Mouse (Mus musculus) midbrain, postnatal 0 days (tissue): ENCODE measurements around the gene Hmcn2. TPM values are rescaled to one million over a fixed set of nuclear protein-coding genes. Genes with fewer than 3 reads are reported as not detected.
A peak's percentile ranks its signal among the peaks of the same experiment; 100 is the strongest.

Experiments used
- ATAC-seq: fragments of 200-750 bp; cut with Nextera tagmentation; 2 replicates; pipeline ENCODE4 v1.8.0; 2017; ENCODE audit warnings: moderate number of reproducible peaks, mild to moderate bottlenecking, moderate TSS enrichment, moderate library complexity; ENCODE audit not compliant: low FRiP score
- DNase-seq: peaks from one replicate; pipeline ENCODE4 v3.0.0-alpha.2; 2015; ENCODE audit warnings: low spot score
- H3K27ac ChIP-seq: fragments of 300-500 bp; sonication (generic); 2 replicates; pipeline ENCODE4 v1.5.1; 2014; ENCODE audit warnings: low read depth, mild to moderate bottlenecking, low read length, mixed read lengths
- H3K27me3 ChIP-seq: fragments of 300-500 bp; sonication (generic); 2 replicates; pipeline ENCODE4 v1.6.1; 2014; ENCODE audit warnings: low read length, control low read depth, mixed read lengths; ENCODE audit not compliant: insufficient read depth
- H3K36me3 ChIP-seq: fragments of 300-500 bp; sonication (generic); 2 replicates; pipeline ENCODE4 v1.6.1; 2014; ENCODE audit warnings: low read length, control low read depth, mixed read lengths; ENCODE audit not compliant: insufficient read depth
- H3K4me1 ChIP-seq: fragments of 300-500 bp; sonication (generic); 2 replicates; pipeline ENCODE4 v1.6.1; 2014; ENCODE audit warnings: mild to moderate bottlenecking, control low read depth, antibody characterized with exemption, low read length, mixed read lengths; ENCODE audit not compliant: insufficient read depth
- H3K4me2 ChIP-seq: fragments of 300-500 bp; sonication (generic); 2 replicates; pipeline ENCODE4 v1.6.1; 2014; ENCODE audit warnings: low read depth, mild to moderate bottlenecking, low read length, mixed read lengths; ENCODE audit not compliant: poor library complexity, severe bottlenecking
- H3K4me3 ChIP-seq: fragments of 300-500 bp; sonication (generic); 2 replicates; pipeline ENCODE4 v1.5.1; 2014; ENCODE audit warnings: low read depth, mild to moderate bottlenecking, low read length, moderate library complexity
- H3K9ac ChIP-seq: fragments of 300-500 bp; sonication (generic); replicated peaks from 2 replicates; pipeline ENCODE4 v1.6.1; 2014; ENCODE audit warnings: mild to moderate bottlenecking, low read length, moderate library complexity, mixed read lengths; ENCODE audit not compliant: poor library complexity, severe bottlenecking
- H3K9me3 ChIP-seq: fragments of 300-500 bp; sonication (generic); 2 replicates; pipeline ENCODE4 v1.6.1; 2016; ENCODE audit warnings: low read length, control low read depth
- CTCF ChIP-seq: IDR thresholded peaks from 2 replicates; pipeline ENCODE4 v1.5.1; 2016; ENCODE audit warnings: antibody characterized with exemption, mild to moderate bottlenecking
- WGBS: fragments of 180-500 bp; shearing (Covaris S2); extraction: QIAGEN DNeasy Blood & Tissue Kit; methylation state at CpG from one replicate; pipeline ENCODE4 v1.1.7; 2014; 5-methylcytosine and 5-hydroxymethylcytosine counted together
- polyA plus RNA-seq: library from polyadenylated mRNA; unstranded; fragments of >200 nt; fragmentation: Nextera tagmentation; extraction: Ambion mirVana; gene quantifications from 2 replicates; pipeline ENCODE4 v1.2.1, GENCODE M21; 2015
- total RNA-seq: library from RNA; depleted of rRNA; stranded (reverse); fragments of >200 nt; gene quantifications from 2 replicates; pipeline ENCODE4 v1.2.3, GENCODE M21; 2014

Hmcn2 gene
- total and polyA plus RNA-seq, 2 experiments from 2014 or later = 0.37 to 0.60 TPM

GRCm38 (mm10) chr2:31437480-31438245 lies 123.4 kb downstream of the Hmcn2 start:
- Histone ChIP-seq H3K4me3 (no peak overlapping the region), H3K4me2 (no peak overlapping the region), H3K27me3 (no peaks in the 10 kb centered on the region), H3K9me3 (no peaks in the 10 kb centered on the region), H3K36me3 (no peaks in the 10 kb centered on the region), H3K9ac (no peak overlapping the region), H3K27ac (no peak overlapping the region), H3K4me1 (no peaks in the 10 kb centered on the region)
- ATAC-seq (no peak), DNase-seq (no peak)
- 66% methylated on average over 14 of the region's 14 CpGs for WGBS
- TF ChIP-seq CTCF = no peak

- ATAC-seq = no peak
- DNase-seq = no peak
These were observed 125.4 kb downstream of the Hmcn2 start for GRCm38 (mm10) chr2:31439576-31439975.

GRCm38 (mm10) chr2:31442480-31443160 lies 128.4 kb downstream of the Hmcn2 start:
- TF ChIP-seq CTCF = no peak
- Histone ChIP-seq H3K4me1 (no peaks in the 10 kb centered on the region), H3K27ac (no peak overlapping the region), H3K9me3 (no peaks in the 10 kb centered on the region), H3K36me3 (no peaks in the 10 kb centered on the region), H3K4me2 (no peak overlapping the region), H3K4me3 (no peak overlapping the region), H3K27me3 (no peaks in the 10 kb centered on the region), H3K9ac (no peak overlapping the region)
- 62% methylated on average over 11 of the region's 11 CpGs for WGBS
- DNase-seq (peak; percentile 59), ATAC-seq (no peak)

More at GRCm38 (mm10) chr2:31439576-31439975, 125.4 kb downstream of the Hmcn2 start:
- Histone ChIP-seq H3K36me3 (no peaks in the 10 kb centered on the region), H3K4me3 (no peak overlapping the region), H3K9me3 (no peaks in the 10 kb centered on the region), H3K9ac (no peak overlapping the region), H3K4me1 (no peaks in the 10 kb centered on the region), H3K27me3 (no peaks in the 10 kb centered on the region), H3K4me2 (no peak overlapping the region), H3K27ac (no peak overlapping the region)
- no peak for TF ChIP-seq CTCF
- 85% methylated on average over 6 of the region's 6 CpGs for WGBS

GRCm38 (mm10) chr2:31446036-31446435 lies 131.8 kb downstream of the Hmcn2 start:
- H3K9ac ChIP-seq = no peak overlapping the region
- no peak for TF ChIP-seq CTCF
- no peaks in the 10 kb centered on the region for H3K9me3 ChIP-seq
- no peak for ATAC-seq
- H3K36me3 ChIP-seq = no peaks in the 10 kb centered on the region
- WGBS = 70% methylated on average over 4 of the region's 4 CpGs
- no peak overlapping the region for H3K27ac ChIP-seq
- no peaks in the 10 kb centered on the region for H3K4me1 ChIP-seq
- no peaks in the 10 kb centered on the region for H3K27me3 ChIP-seq
- H3K4me3 ChIP-seq = no peak overlapping the region
- no peak for DNase-seq
- H3K4me2 ChIP-seq = no peak overlapping the region

- no peak for TF ChIP-seq CTCF
- Histone ChIP-seq H3K9ac (no peak overlapping the region), H3K9me3 (no peaks in the 10 kb centered on the region), H3K27me3 (no peaks in the 10 kb centered on the region), H3K4me1 (no peaks in the 10 kb centered on the region), H3K27ac (no peak overlapping the region), H3K36me3 (no peaks in the 10 kb centered on the region), H3K4me2 (no peak overlapping the region), H3K4me3 (no peak overlapping the region)
- ATAC-seq = no peak
- 40% methylated on average over 4 of the region's 4 CpGs for WGBS
- no peak for DNase-seq
These were observed 132.2 kb downstream of the Hmcn2 start for GRCm38 (mm10) chr2:31446456-31446855.

- DNase-seq (no peak), ATAC-seq (no peak)
- Histone ChIP-seq H3K9me3 (no peaks in the 10 kb centered on the region), H3K4me1 (no peaks in the 10 kb centered on the region), H3K9ac (no peak overlapping the region), H3K27ac (no peak overlapping the region), H3K27me3 (no peaks in the 10 kb centered on the region), H3K36me3 (no peaks in the 10 kb centered on the region), H3K4me3 (no peak overlapping the region), H3K4me2 (no peak overlapping the region)
- WGBS = 82% methylated on average over 2 of the region's 2 CpGs
- no peak for TF ChIP-seq CTCF
These were observed 133.3 kb downstream of the Hmcn2 start for GRCm38 (mm10) chr2:31447536-31447935.
